Mouse (Mus musculus) ES-Bruce4 (cell line): Measurements from ENCODE around the gene Slfn3. TPM values are rescaled to one million over a fixed set of nuclear protein-coding genes. Genes with fewer than 3 reads are reported as not detected.
"Not testable (repeated sequence)": the region's sequence is repeated elsewhere in the genome, so short reads cannot be mapped to it uniquely, and the experiment has no call there.

ENCODE experiments used
- H3K27ac ChIP-seq: 2 replicates; pipeline ENCODE4 v1.5.1; 2012; ENCODE audit warnings: low read length, inconsistent platforms; ENCODE audit not compliant: insufficient read depth
- H3K27me3 ChIP-seq: 2 replicates; pipeline ENCODE4 v1.6.1; 2012; ENCODE audit warnings: mild to moderate bottlenecking, low read length, inconsistent platforms; ENCODE audit not compliant: control insufficient read depth, poor library complexity, insufficient read depth, severe bottlenecking
- H3K36me3 ChIP-seq: 2 replicates; pipeline ENCODE4 v1.6.1; 2012; ENCODE audit warnings: inconsistent platforms, mild to moderate bottlenecking, low read length, moderate library complexity; ENCODE audit not compliant: control insufficient read depth, poor library complexity, insufficient read depth, severe bottlenecking
- H3K4me1 ChIP-seq: one replicate; pipeline ENCODE4 v1.8.1; 2011; ENCODE audit warnings: low read length; ENCODE audit not compliant: control insufficient read depth, insufficient read depth
- H3K4me3 ChIP-seq: 2 replicates; pipeline ENCODE4 v1.5.1; 2011; ENCODE audit warnings: low read depth, mild to moderate bottlenecking, low read length
- H3K9ac ChIP-seq: 2 replicates; pipeline ENCODE4 v1.6.1; 2012; ENCODE audit warnings: low read depth, mild to moderate bottlenecking, inconsistent platforms; ENCODE audit not compliant: poor library complexity, severe bottlenecking
- H3K9me3 ChIP-seq: replicated peaks from 2 replicates; pipeline ENCODE4 v1.6.1; 2012; ENCODE audit warnings: mild to moderate bottlenecking, low read length, inconsistent platforms; ENCODE audit not compliant: control insufficient read depth, poor library complexity, insufficient read depth, severe bottlenecking
- CTCF ChIP-seq: IDR thresholded peaks from one replicate; pipeline ENCODE4 v1.8.1; 2011; ENCODE audit warnings: low read depth, low read length
- EP300 ChIP-seq: IDR thresholded peaks from 2 replicates; pipeline ENCODE4 v1.6.1; 2011; ENCODE audit warnings: low read depth, low read length; ENCODE audit not compliant: insufficient read depth
- POLR2A ChIP-seq: IDR thresholded peaks from one replicate; pipeline ENCODE4 v1.8.1; 2011; ENCODE audit warnings: low read length; ENCODE audit not compliant: insufficient read depth
- polyA plus RNA-seq: library from polyadenylated mRNA; stranded (reverse); fragments of >200 nt; gene quantifications from 2 replicates; pipeline ENCODE4 v1.2.4, GENCODE M21; 2011; ENCODE audit warnings: low read depth; ENCODE audit not compliant: missing spikeins, insufficient read depth, insufficient read length

The Slfn3 gene
- polyA plus RNA-seq, 1 experiment = 1.2 TPM

DNA sequence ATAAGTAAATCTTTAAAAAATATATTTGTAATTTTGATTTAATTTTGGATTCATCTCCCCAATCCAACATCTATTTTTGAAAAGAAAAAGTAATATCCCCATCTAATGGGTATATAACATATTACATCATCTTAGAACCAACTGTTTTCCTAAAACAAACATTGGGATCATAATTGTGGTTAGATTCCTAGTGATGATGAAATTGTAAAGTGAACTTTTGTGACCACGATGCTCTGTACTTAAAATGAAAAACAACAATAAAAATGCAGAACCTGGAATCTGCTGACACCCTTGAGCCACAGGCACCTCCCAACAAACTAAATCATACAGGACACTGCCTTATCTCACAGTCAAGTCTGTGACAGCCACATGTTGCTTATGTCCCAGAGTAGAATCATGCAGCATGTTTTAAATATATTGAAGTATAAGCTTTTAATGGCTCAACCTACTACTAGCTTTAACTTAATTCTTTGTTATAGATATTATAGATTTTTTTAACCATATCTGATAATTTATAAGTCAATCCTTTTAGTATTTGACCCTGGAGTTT is 30.3 kb downstream of the Slfn3 start:
- no peak overlapping the region for H3K27ac ChIP-seq
- H3K4me1 ChIP-seq = no peaks in the 10 kb centered on the region
- no peak overlapping the region for H3K9ac ChIP-seq
- no peak overlapping the region for H3K4me3 ChIP-seq
- H3K9me3 ChIP-seq = no peaks in the 10 kb centered on the region
- TF ChIP-seq EP300 (no peak), POLR2A (no peak)
- H3K27me3 ChIP-seq = no peaks in the 10 kb centered on the region; the same call in 1 of the 2 replicates
- no peaks in the 10 kb centered on the region for H3K36me3 ChIP-seq

DNA sequence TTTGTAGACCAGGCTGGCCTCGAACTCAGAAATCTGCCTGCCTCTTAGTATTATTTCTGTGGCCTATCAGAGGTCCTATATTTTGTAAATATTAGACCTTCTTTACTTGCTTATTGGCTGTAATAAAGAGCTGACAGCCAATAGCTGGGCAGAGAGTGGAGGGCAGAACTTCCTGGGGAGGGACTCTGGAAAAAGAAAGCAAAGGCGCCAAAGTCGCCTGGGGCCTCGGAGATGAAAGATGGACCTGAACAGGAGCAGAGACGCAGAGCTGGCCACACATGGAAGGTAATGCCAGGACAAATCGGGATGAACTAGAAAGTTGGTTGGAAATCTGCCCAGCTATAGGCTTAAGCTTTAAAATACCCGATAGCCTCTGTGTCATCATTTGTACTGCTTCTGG is 32.2 kb downstream of the Slfn3 start:
- no peak overlapping the region for H3K27ac ChIP-seq
- H3K9ac ChIP-seq = no peak overlapping the region
- H3K4me1 ChIP-seq = no peaks in the 10 kb centered on the region
- no peak for TF ChIP-seq CTCF
- TF ChIP-seq POLR2A = no peak
- TF ChIP-seq EP300 = no peak
- no peaks in the 10 kb centered on the region for H3K36me3 ChIP-seq
- no peaks in the 10 kb centered on the region; the same call in 1 of the 2 replicates for H3K27me3 ChIP-seq
- H3K4me3 ChIP-seq = peak overlapping the region; percentile 45; the same call in 1 of the 2 replicates
- 0 out of 2 replicates have a peak, but pooled peaks cover 2% of the 10 kb centered on the region for H3K9me3 ChIP-seq

DNA sequence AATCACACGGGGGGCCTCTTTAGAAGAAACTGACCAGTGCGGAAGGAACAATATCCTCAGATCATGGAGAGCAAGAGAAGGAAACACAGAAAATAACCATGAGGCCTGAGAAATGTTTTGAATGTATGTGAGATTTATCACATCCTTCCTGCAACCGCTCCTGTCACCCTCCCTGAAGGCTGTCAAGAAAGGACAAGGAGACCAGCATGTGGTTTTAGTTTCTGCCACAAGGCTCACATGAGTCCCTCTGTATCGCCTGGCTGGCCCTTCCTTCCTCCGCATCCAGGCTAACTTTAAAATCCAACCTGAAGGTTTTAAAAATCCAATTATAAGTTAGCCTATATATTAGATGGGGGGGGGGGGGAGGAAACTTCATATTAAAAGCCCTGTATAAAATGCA is 32.7 kb downstream of the Slfn3 start:
- not testable (repeated sequence) for H3K4me1 ChIP-seq, H3K36me3 ChIP-seq, H3K27ac ChIP-seq, H3K27me3 ChIP-seq, H3K9ac ChIP-seq, H3K9me3 ChIP-seq
- peak overlapping the region; percentile 30; the same call in 1 of the 2 replicates for H3K4me3 ChIP-seq

DNA sequence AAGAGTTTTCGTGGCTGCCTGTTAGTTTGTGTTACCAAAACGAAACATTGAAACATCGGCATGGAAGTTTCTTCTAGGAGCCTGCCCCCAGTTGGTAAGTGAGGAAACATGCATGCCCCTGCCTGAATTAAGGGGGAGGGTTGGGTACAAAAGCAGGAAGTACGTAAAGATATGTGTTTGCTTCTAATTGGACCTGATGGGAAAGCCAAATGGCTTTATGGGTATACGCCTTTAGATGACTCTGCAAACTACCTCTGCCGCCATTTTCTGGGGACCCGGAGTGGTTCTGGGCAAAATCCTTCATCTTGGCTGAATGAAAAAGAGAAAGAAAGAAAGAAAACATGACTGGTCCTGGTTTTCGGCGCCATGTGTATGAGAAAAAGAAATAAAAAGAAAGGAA is 33.1 kb downstream of the Slfn3 start:
- TF ChIP-seq CTCF (no peak), EP300 (no peak), POLR2A (no peak)
- Histone ChIP-seq H3K36me3 (no peaks in the 10 kb centered on the region), H3K4me3 (peak overlapping the region; percentile 72), H3K27ac (0 out of 2 replicates have a peak overlapping the region, but pooled peaks have one; percentile 48), H3K4me1 (no peaks in the 10 kb centered on the region), H3K9ac (peak overlapping the region; percentile 74; the same call in 1 of the 2 replicates), H3K9me3 (0 out of 2 replicates have a peak, but pooled peaks cover 2% of the 10 kb centered on the region), H3K27me3 (no peaks in the 10 kb centered on the region; the same call in 1 of the 2 replicates)

DNA sequence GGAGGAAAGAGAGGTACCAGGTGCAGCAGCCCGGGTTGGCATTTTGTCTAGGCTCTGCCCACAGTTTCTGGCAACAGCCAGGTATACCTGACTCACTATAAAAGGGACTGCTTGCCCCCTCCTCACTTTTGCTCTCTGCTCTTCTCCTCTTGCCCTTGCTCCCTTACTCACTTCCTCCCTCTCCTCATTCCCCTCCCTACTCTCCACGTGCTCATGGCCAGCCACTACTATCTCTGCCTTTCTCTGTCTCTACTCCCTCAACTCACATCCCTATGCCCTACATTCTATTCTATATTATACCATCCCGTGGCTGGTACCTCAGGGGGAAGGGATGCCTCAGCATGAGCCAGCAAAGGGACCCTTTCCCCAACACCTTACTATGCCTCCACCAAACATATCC is 33.6 kb downstream of the Slfn3 start:
- peak overlapping the region; percentile 74 for H3K9ac ChIP-seq
- no peaks in the 10 kb centered on the region for H3K4me1 ChIP-seq
- H3K27ac ChIP-seq = 0 out of 2 replicates have a peak overlapping the region, but pooled peaks have one; percentile 48
- H3K36me3 ChIP-seq = no peaks in the 10 kb centered on the region
- H3K4me3 ChIP-seq = peak overlapping the region; percentile 72
- 0 out of 2 replicates have a peak, but pooled peaks cover 2% of the 10 kb centered on the region for H3K9me3 ChIP-seq
- TF ChIP-seq EP300 = no peak
- TF ChIP-seq POLR2A = no peak
- no peak for TF ChIP-seq CTCF
- no peaks in the 10 kb centered on the region; the same call in 1 of the 2 replicates for H3K27me3 ChIP-seq

DNA sequence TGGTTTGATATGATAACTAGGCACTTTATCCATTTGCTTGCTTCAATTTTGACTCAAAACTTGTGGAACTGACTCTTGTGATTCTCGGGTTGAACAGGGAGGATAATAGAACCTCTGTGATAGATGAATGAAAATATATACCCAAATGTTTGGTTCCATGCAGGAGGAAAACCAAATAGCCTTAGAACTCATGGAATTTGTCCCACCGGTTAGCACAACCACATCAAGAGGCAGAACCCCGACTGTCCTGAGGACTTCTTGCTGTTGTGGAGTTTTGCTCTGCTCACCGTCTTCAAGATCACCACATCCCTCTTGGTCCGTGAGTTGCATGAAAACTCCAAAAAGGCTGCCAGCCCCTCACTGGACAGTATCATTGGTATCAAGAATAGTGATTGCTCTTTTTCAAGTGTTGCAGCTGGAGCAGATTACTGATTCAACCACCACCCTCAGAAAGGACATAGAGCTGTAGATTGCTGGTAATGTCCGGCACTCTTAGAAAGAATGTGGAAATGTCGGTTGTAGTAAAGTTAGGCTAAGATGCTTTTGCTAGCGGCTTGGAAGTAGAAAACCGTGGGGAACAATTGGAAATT is 34.3 kb downstream of the Slfn3 start:
- Histone ChIP-seq H3K27me3 (no peaks in the 10 kb centered on the region; the same call in 1 of the 2 replicates), H3K27ac (no peak overlapping the region), H3K4me3 (peak overlapping the region; percentile 72), H3K9ac (no peak overlapping the region), H3K9me3 (0 out of 2 replicates have a peak, but pooled peaks cover 2% of the 10 kb centered on the region), H3K4me1 (no peaks in the 10 kb centered on the region), H3K36me3 (no peaks in the 10 kb centered on the region)
- TF ChIP-seq POLR2A = no peak
- TF ChIP-seq CTCF = no peak
- no peak for TF ChIP-seq EP300
